Mouse (Mus musculus) thymus, postnatal 36 days (tissue): ENCODE measurements at regions not wholly inside any gene's neighbourhood (a gene's known extent, or its start where the extent isn't known, plus 50 kb on each side); places are given as distances from the start of the nearest gene placed in this dataset.

Source experiments
- DNase-seq, 2 experiments: peaks; one replicate each; pipeline ENCODE4 v3.0.0; 2022; ENCODE audit warnings: mixed read lengths in 2 of 2

DNA sequence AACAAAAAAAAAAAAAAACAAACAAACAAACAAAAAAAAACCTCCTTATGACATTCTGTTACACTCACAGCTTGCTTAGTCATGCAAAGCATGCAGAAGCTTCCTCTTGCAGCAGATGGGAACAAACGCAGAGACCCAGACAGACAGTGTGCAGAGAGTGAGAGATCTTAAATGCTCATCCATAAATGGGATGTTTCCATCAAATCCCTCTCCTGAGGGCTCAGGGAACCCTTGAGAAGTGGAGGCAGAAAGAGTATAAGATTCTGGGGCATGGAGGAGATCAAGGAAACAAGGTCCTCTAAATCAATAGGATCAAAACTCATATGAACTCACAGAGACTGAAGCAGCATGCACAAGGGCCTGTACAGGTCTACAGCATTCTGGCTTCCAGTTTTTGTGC is 52.5 kb downstream of the Adm start:
- no peak for DNase-seq

- DNase-seq, result no peak
Measured at GRCm38 (mm10) chr7:110682911-110683310, 55.5 kb downstream of the Adm start.

- peak; percentile 77 to 82 for DNase-seq
Measured at GRCm38 (mm10) chr7:110688884-110689681, 61.6 kb downstream of the Adm start.

- no peak for DNase-seq
Measured at GRCm38 (mm10) chr7:110690241-110690640, 62.8 kb downstream of the Adm start.

DNA sequence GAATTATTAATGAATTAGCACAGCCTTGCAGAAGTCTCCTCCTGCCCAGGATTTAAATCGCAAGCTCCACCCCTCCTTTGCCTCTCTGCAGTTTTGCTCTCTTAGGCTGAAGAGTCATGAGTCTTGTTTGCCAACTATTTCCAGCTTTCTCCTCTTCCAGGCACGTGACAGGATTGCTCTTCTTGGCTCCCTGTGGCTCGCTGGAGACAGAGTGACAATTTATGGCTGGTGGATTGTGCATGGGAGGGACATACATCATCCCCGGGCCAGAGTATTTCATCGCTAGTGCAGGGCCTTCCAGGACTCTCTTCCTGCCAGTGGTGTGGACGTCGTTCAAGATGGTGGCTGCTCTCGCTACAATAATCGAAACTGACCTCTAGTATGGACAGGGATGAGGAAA is 63.4 kb downstream of the Adm start:
- DNase-seq, result no peak

DNA sequence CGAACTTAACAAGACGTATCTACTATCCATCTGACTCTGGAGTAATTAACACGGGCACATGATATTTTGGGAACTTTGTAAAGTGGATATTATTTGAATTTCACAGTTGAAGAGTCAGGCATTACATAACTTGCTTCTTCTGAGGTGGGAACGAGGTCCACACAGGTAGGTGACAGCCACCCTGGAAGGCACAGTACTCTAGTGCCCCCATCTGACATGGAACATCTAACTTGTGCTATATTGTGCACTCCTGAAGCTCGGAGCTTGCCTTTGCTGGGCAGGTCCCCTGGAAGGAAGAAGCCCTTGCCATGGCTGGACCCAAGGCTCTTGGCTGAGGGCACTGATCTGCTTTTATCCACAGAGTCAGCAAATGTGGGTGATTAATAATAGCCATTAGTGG is 66.8 kb downstream of the Adm start:
- no peak for DNase-seq

GRCm38 (mm10) chr7:110695729-110696128 is 68.3 kb downstream of the Adm start:
- DNase-seq, result no peak

- no peak for DNase-seq
Measured at GRCm38 (mm10) chr7:110698211-110699153, 69.5 kb upstream of the Ampd3 start.

DNA sequence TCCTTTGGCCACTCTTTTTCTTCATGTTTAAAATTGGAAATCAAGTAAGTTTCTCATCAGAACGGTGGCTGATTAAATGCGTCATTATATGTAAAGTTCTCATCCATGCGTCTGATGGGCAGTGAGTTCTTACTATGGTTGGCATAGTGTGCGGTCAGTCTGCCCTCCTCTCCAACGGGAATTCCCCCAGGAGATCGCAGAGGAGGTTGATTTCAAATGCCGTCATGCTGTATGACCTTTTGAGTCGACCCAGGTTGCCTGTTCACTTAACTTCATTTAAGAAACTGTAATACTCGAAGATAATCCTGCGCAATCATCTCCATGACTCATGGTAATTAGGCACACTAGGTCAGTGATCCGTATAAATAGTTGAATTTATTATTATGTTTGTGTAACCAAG is 68.4 kb upstream of the Ampd3 start:
- no peak for DNase-seq

- DNase-seq, result no peak
Measured at GRCm38 (mm10) chr7:110701681-110702413, 66.2 kb upstream of the Ampd3 start.

DNA sequence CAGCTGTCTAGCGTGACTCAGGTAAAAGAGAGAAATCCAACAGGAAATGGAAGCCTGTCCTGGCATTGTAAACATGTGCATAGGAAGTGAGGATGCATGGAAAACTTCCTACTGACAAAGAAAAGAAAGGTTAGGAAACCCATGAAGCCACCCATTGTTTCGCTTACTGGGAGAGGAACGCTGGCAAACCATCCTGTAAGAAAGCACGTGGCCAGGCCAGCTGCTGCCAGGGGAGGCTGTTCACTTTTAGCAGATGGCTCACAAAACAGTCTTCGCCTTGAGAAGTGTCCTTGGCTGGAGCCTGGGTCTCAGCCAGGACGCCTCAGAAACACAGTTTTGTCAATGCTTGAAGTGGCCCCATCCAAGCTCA is 65.6 kb upstream of the Ampd3 start:
- no peak for DNase-seq

DNA sequence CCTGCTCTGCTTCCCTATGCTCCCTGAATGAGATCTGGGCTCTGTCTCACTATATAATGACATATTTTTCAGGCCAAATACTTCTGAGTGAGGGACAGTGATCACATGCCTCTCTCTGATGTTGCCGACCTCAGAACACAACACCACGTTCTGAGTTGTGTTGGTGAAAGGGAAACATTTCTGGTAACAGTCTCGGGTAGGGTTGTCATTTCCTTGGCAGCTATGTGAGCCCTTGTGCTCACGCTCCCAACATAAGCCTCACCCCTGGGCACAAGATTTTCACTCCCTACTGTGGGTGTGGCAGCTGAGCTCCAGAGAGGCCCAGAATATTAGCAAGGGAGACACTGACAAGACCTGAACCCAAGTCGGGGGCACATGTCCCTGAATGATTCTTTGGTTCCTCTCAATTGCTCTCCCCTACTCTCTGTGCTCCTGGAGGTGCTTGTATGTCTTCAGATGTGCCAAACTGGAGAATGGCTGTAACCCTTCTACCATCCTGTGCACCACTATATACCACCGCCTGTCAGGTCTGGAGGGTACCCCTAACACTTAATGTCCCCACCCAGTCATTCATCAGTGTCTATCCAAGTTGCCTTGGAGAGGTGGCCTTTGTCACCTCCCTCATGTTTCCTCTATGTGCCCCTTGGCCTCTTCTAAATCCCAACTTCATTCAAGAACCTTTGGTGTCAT is 62.5 kb upstream of the Ampd3 start:
- no peak for DNase-seq

GRCm38 (mm10) chr7:110706001-110706695 is 61.9 kb upstream of the Ampd3 start:
- no peak for DNase-seq

DNA sequence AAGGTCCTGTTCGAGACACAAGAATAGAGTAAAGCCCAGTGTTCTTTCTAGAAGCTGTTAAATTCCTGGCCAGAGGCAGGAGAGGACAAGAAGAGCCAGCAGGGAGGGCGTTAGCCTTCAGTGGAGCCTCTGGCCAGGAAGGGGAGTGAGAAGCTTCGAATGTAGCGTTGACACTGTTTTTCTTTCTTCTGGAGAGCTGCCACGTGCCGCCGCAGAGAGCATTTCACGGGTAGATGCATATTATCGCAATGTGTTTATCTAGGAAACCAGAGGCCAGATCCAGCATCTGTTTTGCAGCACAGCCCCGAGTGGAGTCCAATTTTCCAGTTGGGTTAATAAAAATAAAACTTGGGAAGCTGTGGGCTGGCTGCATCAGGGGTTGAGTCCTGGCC is 61.3 kb upstream of the Ampd3 start:
- DNase-seq, result no peak

GRCm38 (mm10) chr7:110708116-110708515 is 59.9 kb upstream of the Ampd3 start:
- DNase-seq, result no peak

- DNase-seq, result no peak
Measured at GRCm38 (mm10) chr7:110708781-110709180, 59.2 kb upstream of the Ampd3 start.

DNA sequence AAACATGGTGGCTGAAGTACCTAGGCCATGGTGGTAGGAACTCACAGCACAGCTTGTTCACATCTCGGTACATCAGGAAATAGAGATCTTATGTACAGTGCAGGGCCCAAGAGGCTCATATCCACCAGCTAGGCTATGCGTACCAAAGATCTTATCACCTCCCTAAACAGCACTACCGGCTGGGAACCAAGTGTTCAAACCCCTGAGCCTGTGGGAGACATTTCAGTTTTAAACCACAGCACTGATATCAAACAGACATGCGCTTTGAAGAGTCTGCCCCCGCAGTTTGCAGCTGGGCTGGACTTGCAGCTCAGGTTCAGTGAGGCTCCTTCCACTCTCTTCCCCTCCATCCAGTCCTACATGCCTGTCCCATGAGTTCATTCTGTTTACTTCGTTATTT is 58.4 kb upstream of the Ampd3 start:
- peak in 1 of 2 experiments; percentile 21 for DNase-seq

GRCm38 (mm10) chr7:110710256-110710962 is 57.6 kb upstream of the Ampd3 start:
- no peak for DNase-seq

DNA sequence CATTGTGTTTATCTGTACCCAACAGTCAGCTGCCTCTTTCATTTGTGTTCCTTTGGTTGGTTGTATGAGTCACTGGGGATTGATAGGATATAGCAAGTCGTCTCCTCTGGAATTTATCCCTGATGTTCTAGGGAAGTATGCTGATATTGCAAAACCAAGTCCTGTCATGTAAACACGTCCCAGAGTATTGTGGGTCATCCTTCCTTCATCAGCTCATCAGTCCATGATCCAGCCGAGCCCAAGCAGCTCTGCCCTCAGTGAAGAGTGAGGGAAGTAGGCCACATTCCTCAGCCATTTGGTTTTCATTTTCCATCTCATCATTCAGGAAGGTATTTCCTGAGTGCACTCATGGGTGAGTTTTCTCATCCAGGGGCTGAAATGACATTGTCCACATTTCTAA is 54.3 kb upstream of the Ampd3 start:
- DNase-seq, result no peak

- DNase-seq, result no peak
Measured at GRCm38 (mm10) chr7:110715110-110715509, 52.9 kb upstream of the Ampd3 start.

GRCm38 (mm10) chr7:110715545-110715944 is 52.5 kb upstream of the Ampd3 start:
- no peak for DNase-seq
